Mouse (Mus musculus) ES-E14 (cell line): ENCODE data around the gene Sept10. TPM values are rescaled to one million over a fixed set of nuclear protein-coding genes. Genes with fewer than 3 reads are reported as not detected.
A peak's percentile ranks its signal among the peaks of the same experiment; 100 is the strongest.

Experiments used
- DNase-seq: peaks from one replicate; pipeline ENCODE4 v3.0.0-alpha.2; 2013; ENCODE audit warnings: low read depth, low spot score
- H3K27ac ChIP-seq: 2 replicates; pipeline ENCODE4 v1.5.1; 2012; ENCODE audit warnings: low read depth, mild to moderate bottlenecking, low read length, moderate library complexity, mixed read lengths; ENCODE audit not compliant: poor library complexity, insufficient read depth, severe bottlenecking
- H3K36me3 ChIP-seq: 2 replicates; pipeline ENCODE4 v1.6.1; 2012; ENCODE audit warnings: mild to moderate bottlenecking, low read length, moderate library complexity, mixed read lengths; ENCODE audit not compliant: control insufficient read depth, poor library complexity, insufficient read depth, severe bottlenecking
- H3K4me1 ChIP-seq, 2 experiments: fragments of 150-350 bp in 1 of 2; sonication (generic) in 1 of 2; 2 replicates each; pipeline ENCODE4 v1.6.1; 2012; ENCODE audit warnings: low read length in 2 of 2, mild to moderate bottlenecking in 1 of 2, mixed read lengths in 1 of 2; ENCODE audit not compliant: control insufficient read depth in 2 of 2, insufficient read depth in 2 of 2, poor library complexity in 1 of 2
- H3K4me3 ChIP-seq, 2 experiments: fragments of 150-350 bp in 1 of 2; sonication (generic) in 1 of 2; 2 replicates each; pipeline ENCODE4 v1.5.1; 2012; ENCODE audit warnings: low read length in 2 of 2, low read depth in 1 of 2, mild to moderate bottlenecking in 1 of 2, mixed read lengths in 1 of 2; ENCODE audit not compliant: insufficient read depth in 1 of 2, poor library complexity in 1 of 2, severe bottlenecking in 1 of 2
- H3K9ac ChIP-seq: 2 replicates; pipeline ENCODE4 v1.6.1; 2012; ENCODE audit warnings: low read depth, mild to moderate bottlenecking, low read length, mixed read lengths; ENCODE audit not compliant: poor library complexity, insufficient read depth, severe bottlenecking
- H3K9me3 ChIP-seq: fragments of 150-350 bp; sonication (generic); 2 replicates; pipeline ENCODE4 v1.6.1; 2012; ENCODE audit warnings: low read depth, mild to moderate bottlenecking, low read length; ENCODE audit not compliant: control insufficient read depth, insufficient read depth
- CHD2 ChIP-seq: IDR thresholded peaks from 2 replicates; pipeline ENCODE4 v1.6.1; 2014; ENCODE audit warnings: mild to moderate bottlenecking, low read depth, low read length, inconsistent platforms
- HCFC1 ChIP-seq: IDR thresholded peaks from 2 replicates; pipeline ENCODE4 v1.6.1; 2012; ENCODE audit warnings: low read length, inconsistent platforms, borderline replicate concordance; ENCODE audit not compliant: insufficient read depth
- MAFK ChIP-seq: IDR thresholded peaks from 2 replicates; pipeline ENCODE4 v1.6.1; 2014; ENCODE audit warnings: mild to moderate bottlenecking, low read depth, low read length, inconsistent platforms; ENCODE audit not compliant: insufficient read depth
- ZC3H11A ChIP-seq: IDR thresholded peaks from 2 replicates; pipeline ENCODE4 v1.6.1; 2012; ENCODE audit warnings: low read depth, mild to moderate bottlenecking, inconsistent platforms, low read length, borderline replicate concordance
- ZNF384 ChIP-seq: IDR thresholded peaks from 2 replicates; pipeline ENCODE4 v1.6.1; 2012; ENCODE audit warnings: low read depth, low read length, inconsistent platforms
- in situ Hi-C, 2 experiments: fragments of 600-800 bp; cut with MboI; formaldehyde crosslinking; loops; one replicate each; pipeline ENCODE4 v1.15.1; 2025; ENCODE audit warnings: low sequenced_read_pairs in 2 of 2, inconsistent platforms in 1 of 2; ENCODE audit not compliant: unreplicated experiment in 2 of 2
- total RNA-seq: library from RNA; depleted of rRNA; stranded (reverse); fragments of 300-350 nt; gene quantifications from 2 replicates; pipeline ENCODE4 v1.2.3, GENCODE M21; 2012

The Sept10 gene
- total RNA-seq, 1 experiment = 16.8 TPM

- Histone ChIP-seq H3K27ac (no peak overlapping the region), H3K9ac (no peak overlapping the region), H3K4me3 (no peak overlapping the region), H3K9me3 (no peaks in the 10 kb centered on the region), H3K4me1 (no peaks in the 10 kb centered on the region; a peak in 1 of 4 replicates), H3K36me3 (no peaks in the 10 kb centered on the region)
- TF ChIP-seq CHD2 (no peak), HCFC1 (no peak), MAFK (no peak), ZNF384 (no peak), ZC3H11A (no peak)
- DNase-seq = no peak
- in situ Hi-C loops = no loop called here
These were observed 50.6 kb downstream of the Sept10 start for GRCm38 (mm10) chr10:59171042-59171441.

DNA sequence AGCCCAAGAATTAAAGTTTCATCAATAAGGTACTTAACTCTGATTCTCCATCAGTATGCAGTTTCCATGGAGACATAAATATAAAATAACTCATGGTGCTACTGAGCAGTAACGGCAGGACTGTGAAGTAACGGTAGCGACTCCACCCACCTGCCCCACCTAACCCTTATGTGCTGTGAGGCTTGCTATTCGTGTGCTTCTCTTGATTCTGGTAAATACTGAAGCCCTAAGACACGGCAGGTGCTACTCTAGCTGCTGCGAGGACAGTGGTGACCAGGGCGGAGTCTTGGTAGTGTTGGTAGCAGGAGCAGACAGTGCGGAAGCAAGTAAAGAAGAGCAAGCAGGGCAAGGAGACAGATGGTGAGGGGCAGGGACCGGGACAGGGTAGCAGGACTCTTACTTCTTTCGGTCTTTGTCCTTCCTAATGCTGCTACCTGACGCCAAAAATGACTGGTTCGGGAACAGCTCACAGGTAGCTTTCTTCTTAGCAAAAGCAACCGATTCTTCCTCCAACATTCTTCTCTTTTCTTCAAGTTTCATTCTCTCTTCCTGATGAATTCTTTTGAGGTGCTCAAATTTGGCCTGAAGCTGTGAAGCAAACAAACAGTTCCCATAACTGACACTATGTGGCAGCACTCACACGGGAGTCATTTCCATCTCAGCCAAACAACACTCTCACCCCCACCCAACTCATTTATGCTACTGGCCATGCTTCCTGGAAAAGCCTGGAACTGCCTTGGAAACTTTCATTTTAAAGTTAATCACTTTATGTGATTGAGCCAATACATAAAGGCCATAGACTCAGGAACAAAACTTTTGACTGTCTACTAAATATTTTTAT lies 55.3 kb downstream of the Sept10 start:
- TF ChIP-seq MAFK = no peak
- TF ChIP-seq ZNF384 = no peak
- TF ChIP-seq ZC3H11A = no peak
- no peak for TF ChIP-seq CHD2
- TF ChIP-seq HCFC1 = no peak
- no peaks in the 10 kb centered on the region for H3K9me3 ChIP-seq
- no peak overlapping the region for H3K27ac ChIP-seq
- DNase-seq = peak; percentile 31
- in situ Hi-C loops = no loop called here
- H3K4me3 ChIP-seq = peak overlapping the region in 1 of 2 experiments; percentile 31; a peak in 1 of 4 replicates
- H3K4me1 ChIP-seq = no peaks in the 10 kb centered on the region; a peak in 1 of 4 replicates
- no peak overlapping the region; the same call in 1 of the 2 replicates for H3K9ac ChIP-seq
- no peaks in the 10 kb centered on the region for H3K36me3 ChIP-seq

- no peak for TF ChIP-seq ZC3H11A
- Histone ChIP-seq H3K36me3 (no peaks in the 10 kb centered on the region), H3K27ac (no peak overlapping the region), H3K9ac (no peak overlapping the region), H3K4me3 (no peak overlapping the region), H3K4me1 (no peaks in the 10 kb centered on the region; a peak in 1 of 4 replicates), H3K9me3 (no peaks in the 10 kb centered on the region)
- DNase-seq = no peak
- in situ Hi-C loops = no loop called here
These were observed 59.3 kb downstream of the Sept10 start for GRCm38 (mm10) chr10:59162185-59162897.

GRCm38 (mm10) chr10:59158627-59159026 lies 63.0 kb downstream of the Sept10 start:
- H3K36me3 ChIP-seq = no peaks in the 10 kb centered on the region
- no peaks in the 10 kb centered on the region for H3K4me1 ChIP-seq
- no peaks in the 10 kb centered on the region for H3K9me3 ChIP-seq
- no peak overlapping the region for H3K27ac ChIP-seq
- DNase-seq = no peak
- H3K9ac ChIP-seq = no peak overlapping the region
- in situ Hi-C loops = no loop called here
- TF ChIP-seq ZNF384 (no peak), CHD2 (no peak), ZC3H11A (no peak), HCFC1 (no peak), MAFK (no peak)
- H3K4me3 ChIP-seq = no peak overlapping the region
